Mouse (Mus musculus): ENCODE data around the gene St6galnac3. TPM values are rescaled to one million over a fixed set of nuclear protein-coding genes. Genes with fewer than 3 reads are reported as not detected.
A peak's percentile ranks its signal among the peaks of the same experiment; 100 is the strongest.
"Not testable (repeated sequence)": the region's sequence is repeated elsewhere in the genome, so short reads cannot be mapped to it uniquely, and the experiment has no call there.

Gene St6galnac3
- polyA plus RNA-seq (2012; ENCODE audit: insufficient read depth, insufficient read length, missing spikeins), result not detected in 2 replicates

GRCm38 (mm10) chr3:153724701-153725668 is at the start of gene St6galnac3:
TSS of gene St6galnac3 (minus strand) at chr3:153725174.
- peak within 1 kb of the TSS; percentile 28 for H3K4me3 ChIP-seq (ENCODE audit: insufficient read depth, low read length)
- no peaks in the 10 kb centered on the region for H3K4me1 ChIP-seq (ENCODE audit: control insufficient read depth, insufficient read depth, low read length)
- TF ChIP-seq CTCF (IDR thresholded peaks at IDR 0.05; ENCODE audit: low read depth, low read length) (no peak), POLR2A (IDR thresholded peaks at IDR 0.05; ENCODE audit: borderline replicate concordance, low read depth, low read length) (no peak)
- no peak within 1 kb of the TSS for H3K27ac ChIP-seq (ENCODE audit: insufficient read depth, low read depth, low read length)

GRCm38 (mm10) chr3:153774568-153774967 is 49.6 kb upstream of the St6galnac3 start:
- Histone ChIP-seq H3K27ac (ENCODE audit: insufficient read depth, low read depth, low read length) (no peak overlapping the region), H3K4me1 (ENCODE audit: control insufficient read depth, insufficient read depth, low read length) (no peaks in the 10 kb centered on the region)
- no peak for TF ChIP-seq POLR2A (IDR thresholded peaks at IDR 0.05; ENCODE audit: borderline replicate concordance, low read depth, low read length)
- no peak for TF ChIP-seq CTCF (IDR thresholded peaks at IDR 0.05; ENCODE audit: low read depth, low read length)

GRCm38 (mm10) chr3:153771479-153771878 is 46.5 kb upstream of the St6galnac3 start:
- H3K4me3 ChIP-seq (ENCODE audit: insufficient read depth, low read length), result no peak overlapping the region
- H3K27ac ChIP-seq (ENCODE audit: insufficient read depth, low read depth, low read length), result no peak overlapping the region
- TF ChIP-seq CTCF (IDR thresholded peaks at IDR 0.05; ENCODE audit: low read depth, low read length) (no peak), POLR2A (IDR thresholded peaks at IDR 0.05; ENCODE audit: borderline replicate concordance, low read depth, low read length) (no peak)
- no peaks in the 10 kb centered on the region for H3K4me1 ChIP-seq (ENCODE audit: control insufficient read depth, insufficient read depth, low read length)

More at GRCm38 (mm10) chr3:153774568-153774967, 49.6 kb upstream of the St6galnac3 start:
- no peak overlapping the region for H3K4me3 ChIP-seq (ENCODE audit: insufficient read depth, low read length)

- Histone ChIP-seq H3K4me3 (ENCODE audit: insufficient read depth, low read length) (no peak overlapping the region), H3K27ac (ENCODE audit: insufficient read depth, low read depth, low read length) (no peak overlapping the region), H3K4me1 (ENCODE audit: control insufficient read depth, insufficient read depth, low read length) (no peaks in the 10 kb centered on the region)
- no peak for TF ChIP-seq POLR2A (IDR thresholded peaks at IDR 0.05; ENCODE audit: borderline replicate concordance, low read depth, low read length)
- TF ChIP-seq CTCF (IDR thresholded peaks at IDR 0.05; ENCODE audit: low read depth, low read length), result no peak
These were observed 45.6 kb upstream of the St6galnac3 start for GRCm38 (mm10) chr3:153770573-153770972.

GRCm38 (mm10) chr3:153769220-153769619 is 44.2 kb upstream of the St6galnac3 start:
- no peak overlapping the region for H3K4me3 ChIP-seq (ENCODE audit: insufficient read depth, low read length)
- no peak for TF ChIP-seq POLR2A (IDR thresholded peaks at IDR 0.05; ENCODE audit: borderline replicate concordance, low read depth, low read length)
- TF ChIP-seq CTCF (IDR thresholded peaks at IDR 0.05; ENCODE audit: low read depth, low read length), result no peak
- H3K4me1 ChIP-seq (ENCODE audit: control insufficient read depth, insufficient read depth, low read length), result no peaks in the 10 kb centered on the region
- no peak overlapping the region for H3K27ac ChIP-seq (ENCODE audit: insufficient read depth, low read depth, low read length)

GRCm38 (mm10) chr3:153765171-153765570 is 40.2 kb upstream of the St6galnac3 start:
- Histone ChIP-seq H3K27ac (ENCODE audit: insufficient read depth, low read depth, low read length) (no peak overlapping the region), H3K4me1 (ENCODE audit: control insufficient read depth, insufficient read depth, low read length) (no peaks in the 10 kb centered on the region), H3K4me3 (ENCODE audit: insufficient read depth, low read length) (no peak overlapping the region)
- no peak for TF ChIP-seq CTCF (IDR thresholded peaks at IDR 0.05; ENCODE audit: low read depth, low read length)
- TF ChIP-seq POLR2A (IDR thresholded peaks at IDR 0.05; ENCODE audit: borderline replicate concordance, low read depth, low read length), result no peak

- Histone ChIP-seq H3K27ac (ENCODE audit: insufficient read depth, low read depth, low read length) (no peak overlapping the region), H3K4me1 (ENCODE audit: control insufficient read depth, insufficient read depth, low read length) (no peaks in the 10 kb centered on the region), H3K4me3 (ENCODE audit: insufficient read depth, low read length) (no peak overlapping the region)
- TF ChIP-seq CTCF (IDR thresholded peaks at IDR 0.05; ENCODE audit: low read depth, low read length) (no peak), POLR2A (IDR thresholded peaks at IDR 0.05; ENCODE audit: borderline replicate concordance, low read depth, low read length) (no peak)
These were observed 39.8 kb upstream of the St6galnac3 start for GRCm38 (mm10) chr3:153764760-153765159.

GRCm38 (mm10) chr3:153761171-153761570 is 36.2 kb upstream of the St6galnac3 start:
- TF ChIP-seq CTCF (IDR thresholded peaks at IDR 0.05; ENCODE audit: low read depth, low read length), result no peak
- no peak for TF ChIP-seq POLR2A (IDR thresholded peaks at IDR 0.05; ENCODE audit: borderline replicate concordance, low read depth, low read length)
- Histone ChIP-seq H3K4me3 (ENCODE audit: insufficient read depth, low read length) (no peak overlapping the region), H3K4me1 (ENCODE audit: control insufficient read depth, insufficient read depth, low read length) (no peaks in the 10 kb centered on the region), H3K27ac (ENCODE audit: insufficient read depth, low read depth, low read length) (no peak overlapping the region)

- no peak overlapping the region for H3K27ac ChIP-seq (ENCODE audit: insufficient read depth, low read depth, low read length)
- no peak overlapping the region for H3K4me3 ChIP-seq (ENCODE audit: insufficient read depth, low read length)
- no peaks in the 10 kb centered on the region for H3K4me1 ChIP-seq (ENCODE audit: control insufficient read depth, insufficient read depth, low read length)
- TF ChIP-seq POLR2A (IDR thresholded peaks at IDR 0.05; ENCODE audit: borderline replicate concordance, low read depth, low read length), result no peak
- TF ChIP-seq CTCF (IDR thresholded peaks at IDR 0.05; ENCODE audit: low read depth, low read length), result no peak
These were observed 34.3 kb upstream of the St6galnac3 start for GRCm38 (mm10) chr3:153759269-153759668.

- TF ChIP-seq POLR2A (IDR thresholded peaks at IDR 0.05; ENCODE audit: borderline replicate concordance, low read depth, low read length), result no peak
- TF ChIP-seq CTCF (IDR thresholded peaks at IDR 0.05; ENCODE audit: low read depth, low read length), result no peak
- H3K4me3 ChIP-seq (ENCODE audit: insufficient read depth, low read length), result no peak overlapping the region
- no peaks in the 10 kb centered on the region for H3K4me1 ChIP-seq (ENCODE audit: control insufficient read depth, insufficient read depth, low read length)
- no peak overlapping the region for H3K27ac ChIP-seq (ENCODE audit: insufficient read depth, low read depth, low read length)
These were observed 31.6 kb upstream of the St6galnac3 start for GRCm38 (mm10) chr3:153756500-153756996.

- H3K4me3 ChIP-seq (ENCODE audit: insufficient read depth, low read length); H3K27ac ChIP-seq (ENCODE audit: insufficient read depth, low read depth, low read length); H3K4me1 ChIP-seq (ENCODE audit: control insufficient read depth, insufficient read depth, low read length): not testable (repeated sequence)
These were observed 30.9 kb upstream of the St6galnac3 start for GRCm38 (mm10) chr3:153755785-153756326.
